Mouse (Mus musculus) kidney, postnatal 36 days (tissue): Measurements from ENCODE around the gene Efcab9.

Source experiments
- DNase-seq, 2 experiments: peaks; one replicate each; pipeline ENCODE4 v3.0.0; 2021 to 2022; ENCODE audit warnings: mixed read lengths in 2 of 2

The Efcab9 gene

DNA sequence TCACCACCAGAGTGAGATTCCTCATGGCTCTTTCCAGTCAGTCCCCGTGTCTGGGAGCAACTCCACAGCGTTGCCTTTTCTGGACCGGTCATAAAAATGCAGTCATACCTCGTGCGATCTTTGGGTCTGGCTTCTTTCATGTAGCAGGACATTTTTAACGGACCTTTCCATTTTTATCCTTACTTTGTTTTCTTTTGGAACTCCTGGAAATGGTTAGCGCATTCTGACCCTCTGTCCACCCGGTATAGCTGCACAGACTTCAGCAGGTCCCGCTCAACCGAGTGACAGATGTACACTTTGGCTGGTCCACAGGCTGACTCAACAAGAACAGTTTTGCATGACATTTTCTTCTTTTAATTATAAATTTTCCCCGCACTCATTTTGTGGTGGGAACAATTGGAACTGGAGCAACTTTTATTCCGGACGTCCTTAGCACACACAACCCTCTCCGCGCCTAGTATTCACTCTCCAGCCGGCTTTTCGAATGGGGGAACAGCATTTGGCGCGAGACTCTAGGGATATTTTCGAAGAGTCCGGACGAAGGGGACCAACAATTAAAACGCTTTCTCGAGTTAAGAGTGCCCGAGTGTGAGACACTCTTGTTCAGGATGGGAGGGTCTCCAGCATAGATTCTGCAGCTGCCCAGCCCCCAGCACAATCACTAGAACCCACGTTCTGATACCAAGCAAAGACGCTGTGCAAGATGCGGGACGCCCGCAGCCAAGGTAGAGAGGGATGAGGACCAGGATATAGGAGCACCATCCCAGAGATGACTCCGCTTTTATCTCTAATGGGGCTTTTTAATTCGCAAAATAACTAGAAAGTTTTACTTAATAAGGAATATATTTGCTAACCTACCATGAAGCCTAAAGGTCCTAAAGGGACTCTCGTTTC, at the start of gene Efcab9:
Gene Efcab9 (minus strand): TSS at position 211 of the 894 bp plus-strand sequence.
- DNase-seq, result no peak

DNA sequence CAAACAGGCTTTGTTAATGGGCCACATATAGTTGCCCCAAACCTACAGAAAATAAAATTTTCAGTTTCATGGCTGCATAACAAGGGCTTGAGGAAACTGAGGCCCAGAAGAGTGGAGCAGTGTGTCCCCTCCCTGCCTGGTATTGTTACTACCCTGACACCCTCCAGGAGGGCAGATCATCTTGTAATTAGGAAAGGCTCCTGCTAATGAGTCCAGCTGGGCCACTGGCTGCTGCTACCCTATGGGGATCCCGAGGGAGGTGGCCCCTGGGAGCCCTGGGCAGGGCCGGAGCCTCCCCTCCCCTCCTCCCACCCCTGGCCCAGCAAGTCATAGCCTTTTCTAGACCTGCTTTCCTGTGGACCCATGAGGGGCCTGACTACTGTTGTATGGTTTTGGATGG, 49.1 kb upstream of the Efcab9 start:
- DNase-seq, result no peak

DNA sequence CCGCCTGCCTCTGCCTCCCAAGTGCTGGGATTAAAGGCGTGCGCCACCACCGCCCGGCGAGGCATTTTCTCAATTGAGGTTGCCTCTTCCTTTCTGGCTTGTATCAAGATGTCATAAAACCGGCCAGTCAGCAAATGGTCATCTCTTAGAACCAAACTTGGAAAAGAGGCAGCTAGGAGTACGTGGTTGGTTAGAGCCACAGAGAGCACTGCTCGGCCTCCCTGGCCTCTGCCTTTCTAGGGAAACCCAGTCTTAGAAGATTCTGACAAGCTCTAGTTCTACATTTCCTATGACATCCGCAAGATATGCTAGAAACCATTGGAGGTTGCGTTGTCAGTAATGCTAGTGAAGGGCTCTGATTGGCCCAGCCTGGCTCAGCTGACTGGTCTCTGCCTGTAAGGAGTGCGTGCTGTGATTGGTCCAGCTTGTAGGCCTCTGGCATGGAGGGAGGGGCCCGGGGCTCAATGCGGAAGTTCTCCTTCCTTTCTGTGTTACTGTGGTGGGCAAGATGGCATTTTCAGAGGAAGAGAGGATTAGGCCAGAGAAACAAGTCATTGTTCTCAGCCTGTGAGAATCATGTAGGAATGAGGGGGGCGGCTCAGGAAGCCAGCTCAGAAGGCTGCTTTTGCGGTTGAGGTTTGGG, 48.5 kb upstream of the Efcab9 start:
- DNase-seq, result peak; percentile 58 to 67

DNA sequence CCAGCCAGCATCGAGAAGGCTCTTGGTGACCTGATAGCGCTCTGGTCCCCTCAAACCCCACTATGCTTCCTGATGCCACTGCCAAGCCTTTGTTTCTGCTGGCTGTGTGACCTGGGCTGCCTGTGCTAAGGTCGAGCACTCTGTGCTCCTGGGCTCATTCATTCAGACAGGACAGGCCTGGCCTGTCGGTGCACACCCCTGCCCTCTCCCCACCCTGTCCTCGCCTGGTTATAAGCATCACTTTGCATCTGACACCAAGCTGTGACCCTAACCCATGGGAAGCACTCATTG, 44.8 kb upstream of the Efcab9 start:
- no peak for DNase-seq

DNA sequence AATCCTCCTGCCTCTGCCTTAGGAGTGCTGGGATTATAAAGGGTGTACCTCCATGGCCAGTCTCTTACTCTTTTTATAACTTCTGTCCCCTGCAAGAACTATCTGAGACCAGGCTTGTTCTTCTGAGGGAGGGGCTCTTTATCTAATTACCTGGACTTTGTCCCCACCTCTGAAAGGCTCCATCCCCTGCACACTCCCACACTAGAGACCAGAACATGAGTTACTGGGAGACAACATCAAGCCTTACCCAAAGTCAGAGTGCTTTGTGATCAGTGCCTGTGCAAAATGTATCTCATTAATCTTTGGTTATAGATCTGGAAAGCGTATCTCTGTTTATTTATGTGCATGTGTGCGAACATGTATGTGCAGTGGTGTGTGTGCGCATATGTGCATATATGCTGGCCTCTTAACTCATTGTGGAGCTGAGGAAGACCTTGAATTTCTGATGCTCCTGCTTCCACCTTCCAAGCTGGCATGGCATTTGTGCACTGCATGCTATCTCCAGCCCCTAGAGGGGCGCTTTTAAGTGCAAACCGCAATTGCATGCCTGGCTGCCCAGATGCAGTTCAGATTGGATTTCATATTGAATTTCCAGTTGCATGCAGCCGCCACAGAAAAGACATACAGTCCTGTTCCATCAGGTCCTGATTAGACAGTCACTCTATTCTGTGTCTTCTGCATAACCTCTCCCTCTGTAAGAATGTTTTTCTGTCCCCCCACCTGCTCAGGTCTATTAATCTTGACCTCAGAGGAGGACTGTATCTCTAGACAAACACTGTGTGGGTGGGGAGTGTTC, 44.3 kb upstream of the Efcab9 start:
- no peak for DNase-seq

DNA sequence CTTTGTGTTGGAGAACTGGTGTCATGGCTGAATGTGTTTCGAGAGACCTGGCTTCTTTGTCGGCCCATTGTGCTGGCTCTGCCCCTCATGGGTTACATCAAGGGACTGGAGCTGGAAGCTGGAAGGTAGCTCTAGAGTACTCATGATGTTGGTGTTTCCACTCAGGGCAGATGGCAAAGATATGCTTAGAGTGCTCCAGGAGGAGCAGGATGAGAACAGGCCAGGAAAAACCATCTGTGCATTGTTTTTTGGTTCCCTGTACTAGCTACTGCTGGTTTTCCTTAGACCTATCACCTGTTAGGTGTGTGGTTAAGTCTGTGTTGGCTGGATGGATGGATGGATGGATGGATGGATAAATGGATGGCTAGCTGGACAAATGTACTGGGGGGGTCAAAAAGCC, 41.8 kb upstream of the Efcab9 start:
- DNase-seq, result no peak

DNA sequence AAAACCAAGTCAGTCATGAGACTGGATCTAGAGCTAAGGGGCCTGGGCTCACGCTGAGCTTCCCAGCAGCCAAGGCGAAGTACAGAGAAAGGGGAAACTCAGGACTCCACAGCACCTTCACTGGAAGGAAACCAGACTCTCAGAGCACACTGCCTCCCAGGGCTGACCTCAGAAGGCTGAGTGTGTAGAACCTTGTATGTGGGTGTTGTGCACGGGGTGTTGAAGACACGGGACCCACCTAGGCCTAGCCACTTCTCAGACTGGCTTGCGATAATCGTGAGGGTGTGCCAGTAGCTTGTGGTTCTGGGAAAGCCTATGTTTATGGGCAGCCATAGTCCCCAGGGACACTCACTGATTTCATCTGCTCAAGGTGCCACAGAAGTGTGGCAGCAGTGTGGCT, 39.2 kb upstream of the Efcab9 start:
- DNase-seq, result no peak

DNA sequence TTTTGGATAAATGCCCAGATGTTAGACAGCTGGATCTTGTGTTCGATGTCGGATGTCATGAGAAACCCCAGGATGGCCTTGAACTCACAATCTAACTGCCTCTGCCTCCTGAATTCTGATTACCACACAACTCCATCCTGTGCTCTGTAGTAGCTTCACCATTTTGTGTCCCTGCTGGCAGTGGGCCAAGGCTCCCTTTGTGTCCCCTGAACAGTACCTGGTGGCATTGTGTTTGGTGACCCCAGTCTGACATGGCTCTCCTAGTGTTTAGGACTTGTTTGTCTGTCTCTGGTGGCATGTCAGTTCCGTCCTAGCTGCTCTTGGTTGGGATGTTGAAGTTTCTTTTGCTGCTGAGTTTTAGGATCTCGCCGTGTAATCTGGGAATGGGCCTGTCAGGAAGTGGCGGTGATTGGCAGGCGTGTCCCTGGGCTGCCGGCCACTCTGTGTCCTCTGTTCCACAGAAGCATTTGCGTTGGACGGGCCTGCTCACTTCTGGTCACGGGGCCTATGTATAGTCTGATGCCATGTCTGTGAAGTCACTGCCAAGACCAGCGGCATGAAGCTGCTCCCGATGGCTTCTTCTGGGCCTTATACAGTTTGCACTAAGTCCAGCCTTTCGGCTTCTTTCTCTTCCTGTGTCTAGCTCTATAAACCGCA, 36.9 kb upstream of the Efcab9 start:
- DNase-seq, result peak in 1 of 2 experiments; percentile 40

DNA sequence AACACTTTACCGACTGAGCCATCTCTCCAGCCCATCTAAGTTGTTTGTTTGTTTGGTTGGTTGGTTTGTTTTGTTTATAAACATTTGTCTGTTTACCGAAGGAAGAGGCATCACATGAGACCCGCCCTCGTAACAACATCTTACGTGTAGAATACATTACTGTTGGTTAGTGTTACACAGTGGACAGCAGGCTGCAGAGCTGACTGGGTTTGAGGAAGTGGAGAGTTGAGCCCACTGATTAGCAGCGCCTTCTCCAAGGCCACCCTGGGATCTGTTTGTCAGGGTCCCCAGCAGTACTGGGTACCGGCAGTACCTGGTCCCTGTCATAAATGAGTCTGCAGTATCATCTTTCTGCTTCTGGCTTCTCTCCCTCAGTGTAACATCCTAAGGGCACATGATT, 36.2 kb upstream of the Efcab9 start:
- no peak for DNase-seq

DNA sequence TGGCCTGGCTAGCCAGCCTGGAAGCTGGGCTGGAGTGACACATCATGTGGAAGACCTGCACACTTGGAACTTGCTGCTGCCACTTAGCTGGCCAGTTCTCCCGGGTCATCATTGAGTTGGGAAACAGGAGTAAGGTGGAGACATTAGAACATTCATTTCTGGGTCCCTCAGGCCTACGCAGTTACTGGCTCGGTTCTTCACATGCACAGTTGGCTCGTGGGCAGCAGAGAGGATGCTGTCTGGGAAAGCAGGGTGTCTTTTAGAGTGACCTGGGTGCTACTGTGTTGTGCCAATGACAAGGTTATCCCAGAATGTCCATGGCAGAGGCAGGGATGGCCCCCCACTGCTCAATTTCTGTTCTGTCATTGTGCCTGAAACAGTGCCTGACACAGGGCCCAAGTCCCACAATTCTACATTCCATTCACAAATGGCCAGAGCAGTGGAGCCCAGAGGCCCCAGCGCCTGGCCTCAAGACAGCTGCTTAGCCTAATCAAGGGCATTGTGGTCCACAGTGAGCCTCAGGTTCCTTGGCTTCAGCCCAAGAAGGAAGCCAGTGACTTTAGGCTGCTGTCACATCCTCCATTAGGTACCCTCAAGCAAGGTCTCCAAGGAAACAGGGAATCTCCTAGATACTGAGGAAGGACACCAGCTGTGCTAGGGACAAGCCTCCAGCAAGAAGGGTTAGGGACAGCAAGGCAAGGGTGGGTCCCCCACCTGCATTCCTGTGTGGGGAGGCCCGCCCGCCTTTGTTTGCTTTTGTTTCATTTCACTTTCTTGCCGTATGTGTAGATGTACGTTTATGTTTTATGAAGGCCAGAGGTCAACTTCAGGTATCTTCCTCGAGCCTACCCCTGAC, 35.3 kb upstream of the Efcab9 start:
- DNase-seq, result no peak

DNA sequence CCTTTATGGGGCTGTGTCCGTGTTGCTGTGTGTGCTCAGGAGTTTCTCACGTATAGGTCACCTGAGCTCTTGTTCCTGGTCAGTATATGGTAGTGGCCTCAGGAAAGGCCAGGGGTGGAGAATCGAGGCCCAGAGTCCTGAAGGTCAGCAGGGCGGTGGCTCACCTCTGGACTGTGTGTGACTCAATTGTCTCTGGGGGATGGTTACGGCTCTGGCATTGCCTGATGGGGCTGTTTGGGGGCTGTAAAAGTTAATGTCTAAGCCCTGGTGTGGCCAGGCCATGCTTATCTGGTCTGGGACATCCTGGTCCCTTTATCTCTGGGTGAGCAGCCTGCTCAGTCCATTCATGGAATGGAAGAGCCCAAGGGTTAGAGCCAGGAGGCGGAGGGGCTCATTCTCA, 34.3 kb upstream of the Efcab9 start:
- no peak for DNase-seq

DNA sequence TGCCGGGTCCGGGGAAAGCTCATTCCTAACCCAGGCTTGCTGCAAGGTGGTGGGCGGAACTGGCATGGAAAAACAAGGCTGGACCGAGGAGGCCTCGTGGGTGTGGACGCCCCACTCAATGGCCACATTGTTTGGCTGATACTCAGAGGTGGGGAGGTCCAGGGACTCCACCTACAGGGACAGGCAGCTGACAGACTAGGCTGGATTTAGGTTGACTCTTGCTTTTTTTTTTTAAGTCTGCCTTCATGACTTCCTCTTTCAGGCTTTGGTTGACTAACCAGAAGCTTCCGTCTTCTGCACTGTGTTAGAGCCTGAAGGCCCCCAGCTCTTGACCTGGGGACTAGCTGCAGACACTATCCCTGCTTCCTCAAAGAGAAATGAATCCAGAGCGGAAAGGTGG, 33.2 kb upstream of the Efcab9 start:
- peak in 1 of 2 experiments; percentile 32 for DNase-seq

DNA sequence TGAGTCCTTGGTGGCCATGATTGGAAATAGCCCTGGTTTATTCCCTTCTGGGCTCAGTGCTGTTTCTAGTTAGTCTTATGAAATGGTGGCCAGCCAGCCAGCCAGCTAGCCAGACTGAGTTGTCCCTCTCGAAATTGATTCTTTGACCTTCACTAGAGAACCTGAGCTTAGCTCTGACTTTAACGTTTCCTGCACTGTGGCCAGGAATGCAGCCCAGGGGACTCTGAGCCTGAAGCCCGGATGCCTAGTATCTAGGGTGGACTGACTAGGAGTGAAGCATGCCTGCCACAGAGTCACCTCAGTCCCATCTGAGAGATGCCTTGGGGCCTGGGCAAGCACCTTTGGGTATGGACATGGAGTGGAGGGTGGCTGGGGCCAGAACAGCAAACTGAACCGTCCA, 32.7 kb upstream of the Efcab9 start:
- no peak for DNase-seq

DNA sequence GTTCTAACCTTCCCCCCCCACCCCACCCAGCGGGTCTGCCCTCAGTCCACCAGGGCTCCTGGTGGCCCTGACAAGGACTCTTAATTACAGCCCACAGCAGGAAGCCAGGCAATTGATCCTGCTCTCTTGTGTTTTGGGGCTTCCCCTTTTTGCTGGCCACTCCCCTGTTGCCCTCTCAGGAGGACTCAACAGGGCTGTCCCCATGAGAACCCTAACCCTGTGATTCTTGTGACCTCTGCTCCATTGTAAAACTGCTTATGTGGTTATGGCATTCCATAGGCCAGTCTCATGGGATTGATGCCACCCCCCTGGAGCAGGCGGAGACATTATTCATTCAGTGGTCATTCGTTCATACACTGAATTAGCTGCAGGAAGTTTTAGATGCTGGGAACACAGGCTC, 31.8 kb upstream of the Efcab9 start:
- DNase-seq, result no peak

DNA sequence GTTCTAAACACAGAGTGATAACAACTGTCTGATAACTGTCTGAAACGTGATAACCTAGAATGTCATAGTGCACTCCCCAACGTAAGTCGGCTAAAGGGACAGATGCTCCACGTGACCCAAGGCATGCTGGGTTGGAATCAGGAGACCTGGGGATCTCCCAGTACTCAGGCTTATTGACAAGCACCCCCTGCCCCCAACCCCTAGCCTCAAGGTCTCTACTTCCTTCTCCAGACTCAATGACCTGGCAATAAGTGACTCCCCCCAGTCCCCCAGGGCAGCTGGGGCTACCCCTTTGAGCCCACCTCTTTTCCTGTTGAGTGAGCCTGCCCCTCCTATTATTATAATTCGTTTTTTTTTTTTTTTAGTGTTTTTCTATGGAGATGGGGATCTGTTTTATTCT, 30.8 kb upstream of the Efcab9 start:
- DNase-seq, result no peak

DNA sequence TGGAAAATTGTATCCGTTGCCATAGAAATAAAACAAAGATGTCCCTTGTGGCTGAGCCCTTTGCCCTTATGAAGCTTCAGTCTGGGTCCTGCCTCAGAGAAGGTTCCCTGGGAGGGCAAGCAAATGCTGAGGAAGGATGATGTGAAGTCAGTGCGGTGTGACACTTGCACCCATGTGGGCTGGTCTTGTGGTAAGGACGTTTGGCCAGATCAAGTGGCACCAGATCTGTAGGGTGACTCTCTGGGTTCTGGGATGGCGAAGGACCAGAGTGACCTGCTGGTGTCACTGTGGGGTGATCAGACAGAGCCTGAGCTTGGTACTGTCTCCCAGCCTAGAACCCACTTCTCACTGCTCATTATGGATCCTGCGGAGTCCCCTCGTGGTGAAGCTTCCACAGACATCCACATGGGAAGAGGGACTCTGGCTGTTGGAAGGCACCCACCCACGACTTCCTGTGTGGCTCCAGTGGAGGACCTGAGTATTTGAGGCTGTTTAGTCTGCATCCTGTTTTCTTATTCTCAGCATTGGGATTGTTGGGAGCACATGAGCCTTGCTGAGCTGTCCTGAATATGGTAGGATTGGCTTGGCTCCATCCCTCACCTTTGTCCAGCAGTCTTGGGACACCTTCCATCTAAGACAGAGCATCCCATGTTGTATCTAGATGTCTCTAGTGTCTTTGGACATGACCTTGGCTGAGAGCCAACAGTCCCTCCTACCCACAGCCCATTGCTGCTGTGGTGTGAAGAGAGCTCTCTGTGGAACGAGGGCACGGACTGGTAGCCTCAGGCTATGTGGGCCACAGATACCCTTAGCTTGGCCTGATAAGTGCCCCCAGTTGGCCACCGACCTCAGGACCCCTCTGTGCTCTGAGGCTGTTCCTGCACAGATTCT, 29.8 kb upstream of the Efcab9 start:
- no peak for DNase-seq

DNA sequence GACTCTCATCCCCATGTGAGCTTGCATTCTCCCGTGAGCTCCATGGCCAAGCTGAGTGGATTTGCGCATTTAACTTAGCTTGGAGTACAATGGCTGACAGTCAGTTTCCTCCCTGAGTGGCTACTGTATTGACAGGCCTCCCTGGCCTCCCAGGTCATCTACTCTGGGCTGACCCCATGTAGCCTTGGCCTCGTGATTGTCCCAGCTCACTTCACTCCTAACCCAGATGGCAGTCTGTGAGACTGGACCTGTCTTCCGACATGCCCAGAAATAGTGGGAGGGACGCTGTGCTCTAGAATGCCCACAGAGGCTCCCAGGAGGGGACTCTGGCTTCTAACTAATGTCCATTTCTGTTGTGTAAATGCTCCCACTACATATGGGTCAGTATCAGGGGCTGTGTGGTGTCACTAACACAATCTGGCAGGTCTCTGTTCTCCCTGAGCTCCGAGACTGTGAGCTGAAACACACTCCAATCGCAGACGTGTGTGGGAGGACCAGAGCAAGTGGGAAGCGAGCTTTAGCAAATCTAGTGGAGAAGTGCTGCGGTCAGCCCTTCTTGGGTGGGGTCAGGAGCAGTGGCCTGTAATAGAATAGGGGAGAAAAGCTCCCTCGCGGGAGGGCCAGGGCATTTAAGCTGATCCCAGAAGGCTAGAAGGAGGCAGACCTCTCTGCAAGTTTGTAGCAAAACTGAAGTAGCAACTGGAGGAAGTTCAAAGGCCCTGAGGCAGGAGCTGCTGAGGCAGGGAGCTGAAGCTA, 28.3 kb upstream of the Efcab9 start:
- no peak for DNase-seq

DNA sequence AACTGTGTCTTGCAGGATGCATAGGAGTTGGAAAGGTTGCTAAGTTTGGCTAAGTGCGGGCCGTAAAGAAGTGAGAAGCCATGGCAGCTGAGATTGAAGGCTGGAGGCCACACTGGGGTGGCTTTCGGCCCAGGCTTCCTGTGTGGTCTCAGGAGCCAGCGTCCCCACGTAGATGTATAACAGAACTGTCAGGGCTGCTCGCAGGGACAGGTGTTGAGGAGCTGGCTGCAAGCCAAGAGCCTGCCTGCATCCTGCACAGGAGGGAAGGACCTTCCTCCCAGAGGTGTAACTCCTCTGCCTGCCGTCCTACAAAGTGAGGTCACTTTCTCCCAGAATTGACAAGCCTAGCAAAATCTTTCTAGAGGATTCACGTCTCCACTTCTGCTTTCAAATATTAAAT, 26.8 kb upstream of the Efcab9 start:
- peak; percentile 38 to 61 for DNase-seq

DNA sequence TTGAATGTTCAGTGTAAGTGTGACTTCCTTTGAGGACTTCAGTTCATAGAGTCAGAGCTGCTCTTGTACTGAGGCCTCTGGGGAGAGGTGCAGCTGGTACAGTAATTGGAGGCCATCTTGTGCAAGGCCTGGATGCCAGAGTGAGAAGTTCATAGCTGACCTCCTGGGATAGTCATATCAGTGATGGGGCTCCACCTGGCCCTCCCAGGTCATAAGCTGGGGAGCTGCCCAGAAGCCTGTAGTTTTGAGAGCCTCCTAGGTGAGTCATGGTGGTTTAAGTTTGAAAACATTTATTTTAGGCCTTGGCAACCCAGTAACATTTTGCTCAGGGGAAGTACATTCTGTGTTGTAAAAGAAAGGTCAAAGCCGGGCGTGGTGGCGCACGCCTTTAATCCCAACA, 26.1 kb upstream of the Efcab9 start:
- no peak for DNase-seq

DNA sequence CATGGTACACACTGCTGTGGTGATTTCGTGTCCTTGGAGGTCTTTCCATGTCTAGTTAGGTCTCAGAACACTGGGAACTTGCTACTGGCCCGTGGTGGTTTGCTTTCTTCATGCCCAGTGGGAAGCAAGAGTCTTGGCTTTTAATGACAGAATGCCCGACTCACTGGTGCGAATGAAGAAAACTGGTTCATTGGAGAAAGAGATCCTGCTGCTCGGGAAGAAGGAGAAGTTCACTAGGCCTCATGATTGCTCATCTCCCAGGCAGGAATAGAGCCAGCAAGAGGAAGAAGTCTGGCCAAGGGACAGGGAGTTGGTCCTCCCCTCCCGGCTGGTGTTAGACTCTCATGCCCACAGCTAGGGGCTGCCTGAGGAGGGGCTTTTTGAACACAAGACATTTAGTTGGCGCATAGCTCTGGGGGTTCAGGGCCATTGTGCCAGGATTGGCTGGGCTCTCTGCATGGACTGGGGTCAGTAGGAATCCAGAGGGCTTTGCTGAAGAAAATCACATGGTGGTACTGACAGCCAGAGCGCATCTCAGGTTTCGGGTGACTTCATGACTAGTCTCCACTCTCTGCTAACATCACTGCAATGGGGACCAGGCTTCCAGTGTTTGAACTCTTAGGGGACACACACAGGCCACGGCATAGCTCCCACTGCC, 24.6 kb upstream of the Efcab9 start:
- no peak for DNase-seq
